Mouse (Mus musculus) right cerebral cortex, postnatal 14 days (tissue): ENCODE measurements around the gene Dpp7.

ENCODE experiments used
- DNase-seq: peaks from one replicate; pipeline ENCODE4 v3.0.0; 2022

Dpp7 gene

DNA sequence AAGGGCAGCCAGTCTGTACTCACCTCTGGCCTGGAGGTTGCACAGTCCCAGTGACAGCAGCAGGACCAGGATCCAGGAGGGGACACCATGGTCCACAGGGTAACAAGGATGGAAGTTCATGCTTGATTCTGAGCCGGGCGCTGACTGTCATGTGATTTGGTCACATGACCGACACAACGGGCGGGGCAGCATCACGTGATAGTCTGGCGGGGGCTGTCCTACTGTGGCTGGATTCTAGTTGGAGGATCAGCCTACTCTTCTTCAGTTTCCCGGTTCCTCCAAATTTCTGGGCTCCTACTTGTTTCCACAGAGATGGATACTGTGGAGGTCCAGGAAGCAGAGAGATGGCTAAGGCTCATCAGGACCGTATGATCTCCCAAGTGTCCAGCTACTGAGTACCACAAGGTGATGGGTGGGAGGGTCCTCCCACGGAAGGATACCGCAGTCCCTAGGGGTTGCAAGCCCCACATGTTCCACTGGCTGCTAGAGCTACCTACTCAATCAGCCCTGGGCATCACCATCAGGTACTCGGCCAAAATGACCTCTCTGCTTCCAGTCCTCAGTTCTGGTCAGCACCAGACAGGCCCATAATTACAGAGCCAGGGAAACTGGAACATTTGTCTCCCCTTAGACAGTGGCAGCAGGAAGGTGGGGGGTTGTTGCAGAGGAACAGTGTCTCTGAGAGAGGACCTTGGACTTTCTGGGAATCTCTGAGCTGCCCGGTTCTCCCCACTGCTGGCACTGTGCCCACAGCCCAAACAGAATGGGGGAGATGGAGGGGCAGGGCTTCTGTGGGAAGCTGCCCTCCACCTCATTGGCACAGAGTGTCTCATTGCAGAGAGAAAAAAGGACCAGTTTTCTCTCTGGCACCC is at the start of gene Dpp7:
Gene Dpp7, minus strand, starts transcription at position 152 of the 872 bp plus-strand sequence.
- DNase-seq: peak; percentile 81

DNA sequence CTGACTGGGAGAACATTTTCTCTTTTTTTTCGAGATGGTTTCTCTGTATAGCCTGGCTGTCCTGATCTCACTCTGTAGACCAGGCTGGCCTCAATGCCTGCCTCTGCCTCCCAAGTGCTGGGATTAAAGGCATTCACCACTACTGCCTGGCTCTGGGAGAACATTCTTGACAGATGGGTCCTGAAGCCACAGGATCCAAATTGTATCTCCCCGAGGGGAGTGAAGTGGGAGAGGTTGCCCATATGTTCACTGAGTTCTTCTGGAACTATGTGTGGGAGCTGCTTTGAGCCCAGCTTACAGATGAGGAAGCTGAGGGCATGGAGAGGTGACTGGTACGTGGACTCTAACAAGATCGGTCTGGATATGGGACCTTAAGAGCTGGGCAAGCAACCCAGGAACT is 47.8 kb upstream of the Dpp7 start:
- no peak for DNase-seq

DNA sequence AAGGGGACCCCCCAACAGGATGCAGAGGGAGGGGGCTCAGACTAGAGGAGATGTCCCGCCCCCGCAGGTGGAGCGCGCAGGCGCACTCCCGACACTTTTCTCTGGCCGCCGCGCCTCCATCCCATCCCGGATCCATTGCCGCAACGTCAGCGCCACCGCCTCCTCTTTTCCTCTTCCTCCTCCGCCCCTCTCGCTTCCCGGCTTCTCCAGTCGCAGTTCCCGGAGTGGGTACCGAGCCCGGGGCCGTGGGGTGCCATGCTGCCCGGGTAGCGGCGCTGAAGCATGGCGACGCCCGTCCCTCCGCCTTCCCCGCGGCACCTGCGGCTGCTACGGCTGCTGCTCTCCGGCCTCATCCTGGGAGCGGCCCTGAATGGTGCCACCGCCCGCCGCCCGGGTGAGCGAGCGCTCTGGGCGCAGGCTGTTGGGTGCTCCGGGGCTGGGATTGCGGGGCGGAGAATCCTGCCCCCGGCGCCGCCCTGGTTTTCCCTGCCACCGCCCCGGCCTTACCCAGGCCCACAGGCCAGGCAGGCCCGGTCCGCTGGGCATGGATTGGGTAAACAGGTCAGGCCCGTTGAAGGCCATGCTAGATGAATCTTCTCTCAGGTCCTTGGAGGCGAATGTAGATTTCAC is 46.9 kb upstream of the Dpp7 start:
- DNase-seq: peak; percentile 92

DNA sequence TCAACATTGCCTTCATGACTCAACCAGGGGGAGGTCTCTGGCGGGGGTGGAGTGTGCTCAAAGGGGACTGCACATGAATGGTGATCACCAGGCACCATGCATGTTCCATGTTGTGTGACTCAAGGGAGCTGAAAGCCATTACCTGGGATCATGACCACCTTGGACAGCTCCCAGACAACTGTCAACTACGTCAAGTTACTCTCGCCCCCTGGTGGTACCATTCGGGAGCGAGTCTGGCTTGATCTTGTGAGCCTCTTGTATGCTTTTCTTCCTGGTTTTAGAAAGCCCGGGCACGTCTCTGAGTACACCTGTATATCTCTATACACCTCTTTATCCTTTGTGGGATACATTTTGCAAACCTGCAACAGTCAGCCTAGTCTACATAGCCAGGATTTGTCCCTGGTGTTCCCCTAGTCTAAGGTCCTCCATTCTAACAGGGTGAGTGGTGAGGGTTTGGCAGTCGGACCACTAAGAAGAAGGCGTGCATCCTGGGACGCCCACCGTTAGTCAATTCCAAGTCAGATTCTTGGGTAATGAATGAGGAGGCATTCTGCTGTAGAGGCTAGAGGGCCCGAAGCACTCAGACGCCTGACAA is 46.3 kb upstream of the Dpp7 start:
- DNase-seq: peak; percentile 83

GRCm38 (mm10) chr2:25400764-25401163 is 44.6 kb upstream of the Dpp7 start:
- DNase-seq: peak; percentile 47

- no peak for DNase-seq
Observed at GRCm38 (mm10) chr2:25400291-25400690, 44.1 kb upstream of the Dpp7 start.

GRCm38 (mm10) chr2:25399051-25399450 is 42.9 kb upstream of the Dpp7 start, which contains the start of gene Npdc1:
TSS of gene Npdc1 (plus strand) at chr2:25399351.
- no peak for DNase-seq

- DNase-seq: no peak
Observed at GRCm38 (mm10) chr2:25398065-25398464, 41.9 kb upstream of the Dpp7 start.

DNA sequence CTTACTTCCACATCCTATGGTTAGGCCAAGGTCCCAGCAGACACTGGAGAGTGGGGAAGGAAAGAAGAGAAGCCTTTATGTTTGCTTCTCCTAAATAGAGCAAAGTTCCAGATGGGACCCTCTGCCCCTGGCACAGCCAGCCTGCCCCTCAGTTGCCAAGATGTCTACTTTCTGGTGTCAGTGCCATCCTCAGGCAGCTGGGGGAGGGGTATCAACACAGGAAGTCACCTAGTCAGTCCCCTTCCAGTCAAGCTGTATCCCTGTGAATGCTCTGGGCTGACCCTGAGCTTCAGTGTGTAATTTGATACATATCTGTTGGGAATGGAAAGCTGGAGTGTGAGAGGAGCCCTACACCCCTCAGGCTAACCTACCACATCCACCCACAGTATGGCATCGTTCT is 40.9 kb upstream of the Dpp7 start:
- DNase-seq: no peak

GRCm38 (mm10) chr2:25396597-25396983 is 40.4 kb upstream of the Dpp7 start:
- DNase-seq: no peak

DNA sequence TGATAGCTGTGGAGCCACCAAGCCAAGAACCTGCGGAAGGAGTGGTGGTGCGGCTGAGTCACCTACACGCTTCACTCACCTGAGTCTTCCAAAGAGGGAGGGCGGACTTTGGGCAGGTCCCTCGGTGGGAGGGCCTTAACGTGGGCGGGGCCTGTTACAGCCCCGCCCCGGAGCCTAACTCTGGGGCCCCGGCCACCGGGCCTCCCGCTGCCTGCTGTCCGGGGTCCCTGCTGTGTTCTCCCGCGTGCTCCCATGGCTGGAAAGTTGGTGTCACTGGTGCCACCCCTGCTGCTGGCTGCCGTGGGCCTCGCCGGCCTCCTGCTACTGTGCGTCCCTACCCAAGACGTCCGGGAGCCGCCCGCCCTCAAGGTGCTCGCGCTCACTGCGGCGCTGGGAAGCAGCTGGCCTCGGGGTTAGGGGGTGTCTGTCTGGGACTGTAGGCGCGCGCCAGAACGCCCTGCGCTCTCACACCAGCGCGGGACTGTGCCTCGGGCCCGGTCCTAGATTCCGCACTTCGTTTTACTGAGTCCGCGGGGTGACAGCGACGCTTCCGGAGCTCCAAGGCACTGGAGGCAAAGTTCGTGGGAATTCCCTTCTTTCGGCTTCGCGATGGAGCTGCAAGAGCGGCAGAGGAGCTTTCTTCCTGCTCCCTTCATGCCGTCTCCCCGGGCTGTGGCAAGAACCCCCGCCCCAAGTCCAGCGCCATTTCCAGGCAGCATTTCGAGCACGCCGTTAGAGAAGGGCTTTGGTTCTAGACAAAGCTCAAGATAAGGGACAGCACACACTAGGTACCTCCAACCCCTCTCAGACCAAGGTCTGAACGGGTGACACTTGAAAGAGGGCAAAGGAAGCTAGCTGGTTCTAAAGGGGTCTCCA is 39.8 kb upstream of the Dpp7 start, which contains the start of gene Entpd2:
Gene Entpd2, plus strand, starts transcription at position 154 of the 876 bp plus-strand sequence.
- DNase-seq: no peak

- DNase-seq: peak; percentile 41
Observed at GRCm38 (mm10) chr2:25394281-25395221, 38.4 kb upstream of the Dpp7 start.

GRCm38 (mm10) chr2:25391266-25391665 is 35.1 kb upstream of the Dpp7 start:
- no peak for DNase-seq

GRCm38 (mm10) chr2:25384492-25384891 is 28.3 kb upstream of the Dpp7 start:
- DNase-seq: no peak

DNA sequence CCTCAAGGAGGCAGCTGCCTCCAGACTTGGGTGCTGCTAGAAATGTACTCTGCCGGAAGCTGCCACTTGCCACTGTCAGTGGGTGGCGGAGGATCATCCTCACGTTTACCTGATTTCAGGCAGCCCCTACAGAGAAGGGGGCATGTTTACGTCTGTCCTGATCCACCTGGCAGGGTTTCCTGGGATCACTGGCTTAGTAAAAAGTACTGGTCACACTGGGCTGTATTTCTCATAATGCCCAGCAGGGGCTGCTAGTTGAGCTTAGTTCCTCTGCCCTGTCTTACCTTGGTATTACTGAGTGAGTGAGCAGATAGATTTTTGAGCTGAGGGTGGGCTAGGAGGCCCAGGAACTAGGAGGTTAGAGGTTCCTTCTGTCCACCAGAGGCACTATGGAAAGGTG is 20.4 kb upstream of the Dpp7 start:
- DNase-seq: peak; percentile 61

DNA sequence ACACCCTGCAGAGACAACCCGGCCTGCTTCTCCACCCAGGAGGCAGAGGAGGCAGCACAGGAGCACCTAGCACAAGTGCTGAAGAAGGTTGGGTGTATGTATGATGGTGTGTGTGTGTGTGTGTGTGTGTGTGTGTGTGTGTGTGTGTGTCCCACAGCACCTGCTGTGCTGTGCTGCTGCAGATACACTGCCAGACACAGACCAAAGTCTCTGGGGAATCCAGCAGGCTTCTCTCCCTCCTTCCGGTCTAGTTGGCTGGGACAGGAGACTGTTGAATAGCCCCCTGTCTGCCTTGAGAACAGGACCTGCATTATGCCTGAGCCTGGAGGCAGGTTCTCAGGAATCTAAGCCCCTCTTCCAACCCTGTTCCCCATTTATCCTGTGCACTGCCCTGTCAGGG is 17.3 kb upstream of the Dpp7 start:
- DNase-seq: no peak

- DNase-seq: no peak
Observed at GRCm38 (mm10) chr2:25372644-25373391, 16.7 kb upstream of the Dpp7 start.

DNA sequence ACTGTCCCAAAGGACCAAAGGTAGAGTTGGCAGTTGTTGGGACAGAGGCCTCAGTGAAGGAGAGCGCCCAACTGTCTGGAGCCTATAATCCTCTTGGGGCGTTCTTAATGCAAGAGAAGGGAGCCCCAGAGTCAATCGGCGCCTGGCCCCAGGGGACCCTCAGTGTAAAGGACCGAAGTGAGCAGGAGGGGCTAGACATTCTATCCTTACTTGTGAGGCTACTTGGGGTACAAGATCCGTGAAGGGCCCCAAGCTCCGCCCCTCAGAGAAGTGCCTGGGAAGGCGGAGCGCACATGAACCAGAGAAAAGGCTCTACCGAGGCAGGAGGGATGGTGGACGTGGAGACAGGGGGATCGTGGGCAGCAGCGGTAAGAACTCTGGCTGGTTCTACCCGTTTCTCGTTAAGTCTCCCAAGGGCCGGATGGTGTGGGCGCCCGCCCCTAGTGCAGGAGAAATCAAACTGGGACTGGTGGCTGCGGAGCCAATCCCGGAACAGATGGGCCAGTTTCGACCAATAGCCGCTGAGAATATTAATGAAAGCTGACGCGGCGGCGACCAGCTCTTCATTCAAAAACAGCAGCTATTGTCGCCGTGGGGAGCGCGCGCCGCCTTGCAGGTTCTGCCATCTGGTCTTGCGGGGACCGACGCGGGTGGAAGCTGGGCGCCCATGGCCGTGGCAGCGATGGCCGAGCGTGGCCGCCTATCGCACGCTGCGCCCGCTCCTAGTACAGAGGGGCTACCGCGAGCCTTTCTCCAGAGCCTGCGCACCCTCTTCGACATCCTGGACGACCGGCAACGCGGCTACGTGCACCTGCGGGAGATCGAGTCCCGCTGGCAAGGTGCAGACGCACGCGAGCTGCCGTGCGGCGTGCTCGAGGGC is 15.8 kb upstream of the Dpp7 start, which contains the start of gene Sapcd2:
Gene Sapcd2, plus strand, starts transcription at position 558 of the 880 bp plus-strand sequence.
- peak; percentile 84 for DNase-seq

DNA sequence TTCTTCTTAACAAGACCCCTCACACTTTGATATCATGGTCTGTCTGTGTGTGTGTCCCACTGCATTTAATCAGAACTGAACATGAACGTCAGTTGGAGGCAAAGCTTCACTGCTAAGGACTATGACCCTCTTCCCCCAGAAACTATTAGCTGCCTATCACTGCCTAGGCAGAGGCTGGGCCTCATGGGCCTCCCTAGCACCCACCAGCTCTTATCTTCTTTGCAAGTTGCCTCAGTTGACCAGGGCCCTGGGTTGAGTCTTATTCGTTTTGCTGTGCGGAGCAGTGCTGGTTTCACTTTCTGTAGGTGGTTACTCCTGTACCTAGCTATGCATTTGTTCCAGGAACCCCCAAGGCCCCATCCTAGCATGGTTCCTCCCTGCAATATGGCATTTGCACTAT is 13.8 kb upstream of the Dpp7 start:
- no peak for DNase-seq
